Mouse (Mus musculus): ENCODE measurements at regions not wholly inside any gene's neighbourhood (a gene's known extent, or its start where the extent isn't known, plus 50 kb on each side); places are given as distances from the start of the nearest gene placed in this dataset.
A peak's percentile ranks its signal among the peaks of the same experiment; 100 is the strongest.

- Histone ChIP-seq H3K9ac (ENCODE audit: low read depth, low read length) (no peak overlapping the region), H3K4me2 (ENCODE audit: low read depth, low read length) (no peak overlapping the region), H3K27me3 (replicated peaks; ENCODE audit: control insufficient read depth, insufficient read depth, low read length) (no peaks in the 10 kb centered on the region), H3K27ac (ENCODE audit: low read length) (no peak overlapping the region), H3K9me3 (ENCODE audit: control insufficient read depth, low read length) (no peaks in the 10 kb centered on the region), H3K4me3 (ENCODE audit: low read length) (no peak overlapping the region), H3K36me3 (ENCODE audit: control insufficient read depth, insufficient read depth, low read length) (no peaks in the 10 kb centered on the region), H3K4me1 (ENCODE audit: control insufficient read depth, insufficient read depth, low read length) (no peaks in the 10 kb centered on the region)
- ATAC-seq, result peak; percentile 33; the same call in 1 of the 2 replicates
- 69% methylated on average over 13 of the region's 13 CpGs for WGBS
Observed at GRCm38 (mm10) chr16:87128230-87128629, 225.8 kb upstream of the N6amt1 start.

DNA sequence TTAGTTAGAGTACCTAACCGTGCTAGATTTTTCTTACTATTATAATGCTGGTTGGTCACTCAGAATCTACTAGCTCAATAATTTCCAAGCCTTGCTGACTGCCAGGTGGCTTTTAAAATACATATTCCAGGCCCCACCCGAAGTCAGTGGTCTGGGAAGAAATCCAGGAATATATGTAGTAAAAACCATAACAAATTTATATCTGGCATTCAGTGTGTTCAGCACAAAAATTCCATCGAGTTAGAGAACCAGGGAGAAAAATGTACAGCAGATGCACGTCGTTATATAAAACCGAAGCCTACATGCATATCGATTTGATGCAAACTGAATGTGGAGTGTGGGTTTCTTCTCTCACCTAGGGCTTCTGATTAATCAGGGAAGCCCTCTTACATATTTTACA, 229.5 kb upstream of the N6amt1 start:
- no peaks in the 10 kb centered on the region for H3K36me3 ChIP-seq (ENCODE audit: control insufficient read depth, insufficient read depth, low read length)
- no peaks in the 10 kb centered on the region for H3K27me3 ChIP-seq (replicated peaks; ENCODE audit: control insufficient read depth, insufficient read depth, low read length)
- no peak overlapping the region for H3K27ac ChIP-seq (ENCODE audit: low read length)
- H3K4me1 ChIP-seq (ENCODE audit: control insufficient read depth, insufficient read depth, low read length), result no peaks in the 10 kb centered on the region
- H3K9me3 ChIP-seq (ENCODE audit: control insufficient read depth, low read length), result no peaks in the 10 kb centered on the region
- no peak overlapping the region for H3K4me2 ChIP-seq (ENCODE audit: low read depth, low read length)
- H3K4me3 ChIP-seq (ENCODE audit: low read length), result no peak overlapping the region
- ATAC-seq, result no peak
- H3K9ac ChIP-seq (ENCODE audit: low read depth, low read length), result no peak overlapping the region
- 72% methylated on average over 7 of the region's 7 CpGs for WGBS

GRCm38 (mm10) chr16:87103599-87103998, 250.4 kb upstream of the N6amt1 start:
- no peak overlapping the region for H3K27ac ChIP-seq (ENCODE audit: low read length)
- 66% methylated on average over 2 of the region's 2 CpGs for WGBS
- H3K9ac ChIP-seq (ENCODE audit: low read depth, low read length), result no peak overlapping the region

DNA sequence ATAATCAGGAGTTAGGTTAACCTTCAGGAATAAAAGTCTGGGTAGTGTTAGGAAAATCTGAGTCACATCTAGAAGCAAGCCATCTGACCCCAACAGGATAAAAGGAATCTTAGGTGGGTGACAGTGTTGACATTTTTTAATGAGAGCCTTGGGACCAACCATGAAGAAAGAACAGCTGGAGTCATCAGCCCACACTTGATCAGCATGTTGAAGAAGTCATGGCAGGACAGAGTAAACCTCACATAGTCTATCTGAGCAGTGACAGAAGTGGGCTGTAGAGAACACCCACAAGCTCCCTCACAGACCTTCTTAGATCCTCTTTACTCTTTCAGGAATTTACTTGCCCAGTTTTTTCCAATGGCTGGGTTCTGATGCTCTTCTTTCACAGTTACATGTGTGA, 251.9 kb upstream of the N6amt1 start:
- no peaks in the 10 kb centered on the region for H3K9me3 ChIP-seq (ENCODE audit: control insufficient read depth, low read length)
- H3K9ac ChIP-seq (ENCODE audit: low read depth, low read length), result no peak overlapping the region
- H3K4me3 ChIP-seq (ENCODE audit: low read length), result no peak overlapping the region
- H3K4me2 ChIP-seq (ENCODE audit: low read depth, low read length), result no peak overlapping the region
- no peaks in the 10 kb centered on the region for H3K27me3 ChIP-seq (replicated peaks; ENCODE audit: control insufficient read depth, insufficient read depth, low read length)
- H3K36me3 ChIP-seq (ENCODE audit: control insufficient read depth, insufficient read depth, low read length), result no peaks in the 10 kb centered on the region
- H3K4me1 ChIP-seq (ENCODE audit: control insufficient read depth, insufficient read depth, low read length), result no peaks in the 10 kb centered on the region
- no peak for ATAC-seq
- H3K27ac ChIP-seq (ENCODE audit: low read length), result no peak overlapping the region

More at GRCm38 (mm10) chr16:87103599-87103998, 250.4 kb upstream of the N6amt1 start:
- Histone ChIP-seq H3K36me3 (ENCODE audit: control insufficient read depth, insufficient read depth, low read length) (no peaks in the 10 kb centered on the region), H3K9me3 (ENCODE audit: control insufficient read depth, low read length) (no peaks in the 10 kb centered on the region), H3K4me2 (ENCODE audit: low read depth, low read length) (no peak overlapping the region), H3K27me3 (replicated peaks; ENCODE audit: control insufficient read depth, insufficient read depth, low read length) (no peaks in the 10 kb centered on the region), H3K4me1 (ENCODE audit: control insufficient read depth, insufficient read depth, low read length) (no peaks in the 10 kb centered on the region), H3K4me3 (ENCODE audit: low read length) (no peak overlapping the region)
- ATAC-seq, result no peak

- Histone ChIP-seq H3K27ac (ENCODE audit: low read length) (no peak overlapping the region), H3K4me2 (ENCODE audit: low read depth, low read length) (no peak overlapping the region), H3K27me3 (replicated peaks; ENCODE audit: control insufficient read depth, insufficient read depth, low read length) (no peaks in the 10 kb centered on the region), H3K9me3 (ENCODE audit: control insufficient read depth, low read length) (no peaks in the 10 kb centered on the region), H3K9ac (ENCODE audit: low read depth, low read length) (no peak overlapping the region), H3K4me3 (ENCODE audit: low read length) (no peak overlapping the region), H3K4me1 (ENCODE audit: control insufficient read depth, insufficient read depth, low read length) (no peaks in the 10 kb centered on the region), H3K36me3 (ENCODE audit: control insufficient read depth, insufficient read depth, low read length) (no peaks in the 10 kb centered on the region)
- WGBS, result 81% methylated on average over 2 of the region's 2 CpGs
- no peak for ATAC-seq
Observed at GRCm38 (mm10) chr16:87092011-87092410, 262.0 kb upstream of the N6amt1 start.

DNA sequence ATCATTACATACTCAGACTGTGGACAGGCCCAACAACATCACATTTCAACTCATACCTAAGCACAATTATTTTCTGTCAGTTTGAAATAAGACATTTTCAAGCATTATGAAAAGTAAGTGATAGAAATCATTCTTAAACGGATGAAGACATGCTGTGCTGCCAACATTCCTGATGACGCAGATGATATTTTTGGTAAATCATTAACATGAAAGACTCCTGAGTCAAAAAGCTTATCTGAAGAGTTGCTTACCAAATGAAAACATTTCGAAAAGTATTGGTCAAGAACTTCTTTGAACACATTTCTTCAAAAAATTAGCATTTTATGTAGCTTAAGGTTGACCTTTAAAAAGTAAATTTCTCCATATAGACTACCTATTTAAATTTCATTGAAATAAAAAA, 264.7 kb upstream of the N6amt1 start:
- no peaks in the 10 kb centered on the region for H3K27me3 ChIP-seq (replicated peaks; ENCODE audit: control insufficient read depth, insufficient read depth, low read length)

DNA sequence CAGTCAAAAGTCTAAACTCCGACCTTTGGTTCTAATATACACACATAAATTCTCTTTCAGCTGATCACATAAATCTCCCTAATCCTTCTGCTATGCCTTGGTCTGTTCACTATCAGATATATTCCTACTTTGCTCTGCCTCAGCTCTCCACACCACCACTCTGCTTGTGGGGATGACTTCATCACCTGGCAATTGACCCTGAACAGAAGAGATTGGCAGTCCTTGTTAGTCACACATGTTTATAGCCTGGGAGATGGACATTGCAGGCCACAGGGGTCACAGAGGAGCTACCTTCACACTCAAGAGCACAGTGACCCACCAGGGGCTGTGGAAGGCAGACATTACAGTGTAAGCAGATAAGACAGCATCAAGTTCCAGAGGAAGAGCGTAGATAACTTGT, 270.5 kb upstream of the N6amt1 start:
- Histone ChIP-seq H3K27ac (ENCODE audit: low read length) (no peak overlapping the region), H3K9ac (ENCODE audit: low read depth, low read length) (no peak overlapping the region), H3K4me2 (ENCODE audit: low read depth, low read length) (no peak overlapping the region), H3K4me3 (ENCODE audit: low read length) (no peak overlapping the region), H3K4me1 (ENCODE audit: control insufficient read depth, insufficient read depth, low read length) (no peaks in the 10 kb centered on the region), H3K9me3 (ENCODE audit: control insufficient read depth, low read length) (no peaks in the 10 kb centered on the region), H3K36me3 (ENCODE audit: control insufficient read depth, insufficient read depth, low read length) (no peaks in the 10 kb centered on the region), H3K27me3 (replicated peaks; ENCODE audit: control insufficient read depth, insufficient read depth, low read length) (no peaks in the 10 kb centered on the region)
- ATAC-seq, result peak; percentile 56
- WGBS, result 34% methylated on average over 2 of the region's 2 CpGs

More for the DNA sequence above, 264.7 kb upstream of the N6amt1 start:
- ATAC-seq, result no peak
- Histone ChIP-seq H3K9me3 (ENCODE audit: control insufficient read depth, low read length) (no peaks in the 10 kb centered on the region), H3K9ac (ENCODE audit: low read depth, low read length) (no peak overlapping the region), H3K27ac (ENCODE audit: low read length) (no peak overlapping the region), H3K4me1 (ENCODE audit: control insufficient read depth, insufficient read depth, low read length) (no peaks in the 10 kb centered on the region), H3K36me3 (ENCODE audit: control insufficient read depth, insufficient read depth, low read length) (no peaks in the 10 kb centered on the region), H3K4me3 (ENCODE audit: low read length) (no peak overlapping the region), H3K4me2 (ENCODE audit: low read depth, low read length) (no peak overlapping the region)
- 66% methylated on average over 3 of the region's 3 CpGs for WGBS

DNA sequence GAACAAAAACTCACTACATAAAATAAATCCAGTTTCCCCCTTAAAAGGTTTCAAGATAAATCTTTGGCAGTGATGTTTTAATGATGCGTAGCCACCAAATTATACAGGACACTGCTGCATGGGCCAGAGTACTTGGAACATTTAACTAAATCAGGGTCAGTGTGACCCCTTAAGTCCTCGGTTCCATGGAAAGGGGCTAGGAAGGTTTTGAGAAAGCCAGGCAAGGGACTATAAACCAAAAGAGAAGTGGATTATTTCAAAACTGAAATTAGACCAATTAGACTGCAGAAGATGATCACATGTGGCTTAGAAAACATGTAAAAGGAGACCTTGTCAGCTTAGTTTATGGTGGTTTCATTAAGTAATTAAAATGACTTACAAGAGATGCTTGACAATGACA, 276.6 kb upstream of the N6amt1 start:
- Histone ChIP-seq H3K27me3 (replicated peaks; ENCODE audit: control insufficient read depth, insufficient read depth, low read length) (no peaks in the 10 kb centered on the region), H3K36me3 (ENCODE audit: control insufficient read depth, insufficient read depth, low read length) (no peaks in the 10 kb centered on the region), H3K27ac (ENCODE audit: low read length) (no peak overlapping the region), H3K4me1 (ENCODE audit: control insufficient read depth, insufficient read depth, low read length) (no peaks in the 10 kb centered on the region), H3K9me3 (ENCODE audit: control insufficient read depth, low read length) (no peaks in the 10 kb centered on the region), H3K4me3 (ENCODE audit: low read length) (no peak overlapping the region), H3K9ac (ENCODE audit: low read depth, low read length) (no peak overlapping the region), H3K4me2 (ENCODE audit: low read depth, low read length) (no peak overlapping the region)
- 91% methylated on average over 2 of the region's 2 CpGs for WGBS
- ATAC-seq, result no peak

DNA sequence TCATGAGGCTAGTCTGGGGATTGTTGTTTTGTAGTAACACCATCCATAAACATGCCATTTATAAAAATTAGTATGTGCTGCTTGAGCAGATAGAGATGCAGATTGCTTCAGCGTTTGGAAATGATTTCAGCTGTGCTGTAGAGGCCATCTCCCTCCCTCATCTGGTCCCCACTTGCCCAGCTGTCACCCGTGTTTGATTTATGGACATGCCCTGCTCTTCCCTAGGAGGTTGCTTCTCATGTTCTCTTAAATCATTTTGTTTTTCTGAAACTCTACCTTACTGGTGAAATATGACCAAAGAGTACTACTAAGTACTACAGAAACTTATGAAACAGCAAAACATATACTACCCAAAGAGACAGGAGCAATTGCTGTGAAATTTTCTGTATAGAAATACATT, 284.7 kb upstream of the N6amt1 start:
- H3K4me1 ChIP-seq (ENCODE audit: control insufficient read depth, insufficient read depth, low read length), result no peaks in the 10 kb centered on the region
- H3K9me3 ChIP-seq (ENCODE audit: control insufficient read depth, low read length), result no peaks in the 10 kb centered on the region
- H3K36me3 ChIP-seq (ENCODE audit: control insufficient read depth, insufficient read depth, low read length), result no peaks in the 10 kb centered on the region
- ATAC-seq, result no peak
- H3K9ac ChIP-seq (ENCODE audit: low read depth, low read length), result no peak overlapping the region
- H3K27ac ChIP-seq (ENCODE audit: low read length), result no peak overlapping the region
- 59% methylated on average over 2 of the region's 2 CpGs for WGBS
- H3K4me3 ChIP-seq (ENCODE audit: low read length), result no peak overlapping the region
- H3K4me2 ChIP-seq (ENCODE audit: low read depth, low read length), result no peak overlapping the region
- no peaks in the 10 kb centered on the region for H3K27me3 ChIP-seq (replicated peaks; ENCODE audit: control insufficient read depth, insufficient read depth, low read length)

GRCm38 (mm10) chr16:87067981-87068380, 286.0 kb upstream of the N6amt1 start:
- no peak overlapping the region for H3K4me3 ChIP-seq (ENCODE audit: low read length)
- H3K9ac ChIP-seq (ENCODE audit: low read depth, low read length), result no peak overlapping the region
- H3K27ac ChIP-seq (ENCODE audit: low read length), result no peak overlapping the region
- H3K36me3 ChIP-seq (ENCODE audit: control insufficient read depth, insufficient read depth, low read length), result no peaks in the 10 kb centered on the region
- no peaks in the 10 kb centered on the region for H3K4me1 ChIP-seq (ENCODE audit: control insufficient read depth, insufficient read depth, low read length)
- H3K4me2 ChIP-seq (ENCODE audit: low read depth, low read length), result no peak overlapping the region
- no peaks in the 10 kb centered on the region for H3K27me3 ChIP-seq (replicated peaks; ENCODE audit: control insufficient read depth, insufficient read depth, low read length)
- no peak for ATAC-seq
- no peaks in the 10 kb centered on the region for H3K9me3 ChIP-seq (ENCODE audit: control insufficient read depth, low read length)
- WGBS, result 74% methylated on average over 1 of the region's 1 CpGs
